ENCODE assay signal across 20 mouse cellular contexts in the genomic region with DNA sequence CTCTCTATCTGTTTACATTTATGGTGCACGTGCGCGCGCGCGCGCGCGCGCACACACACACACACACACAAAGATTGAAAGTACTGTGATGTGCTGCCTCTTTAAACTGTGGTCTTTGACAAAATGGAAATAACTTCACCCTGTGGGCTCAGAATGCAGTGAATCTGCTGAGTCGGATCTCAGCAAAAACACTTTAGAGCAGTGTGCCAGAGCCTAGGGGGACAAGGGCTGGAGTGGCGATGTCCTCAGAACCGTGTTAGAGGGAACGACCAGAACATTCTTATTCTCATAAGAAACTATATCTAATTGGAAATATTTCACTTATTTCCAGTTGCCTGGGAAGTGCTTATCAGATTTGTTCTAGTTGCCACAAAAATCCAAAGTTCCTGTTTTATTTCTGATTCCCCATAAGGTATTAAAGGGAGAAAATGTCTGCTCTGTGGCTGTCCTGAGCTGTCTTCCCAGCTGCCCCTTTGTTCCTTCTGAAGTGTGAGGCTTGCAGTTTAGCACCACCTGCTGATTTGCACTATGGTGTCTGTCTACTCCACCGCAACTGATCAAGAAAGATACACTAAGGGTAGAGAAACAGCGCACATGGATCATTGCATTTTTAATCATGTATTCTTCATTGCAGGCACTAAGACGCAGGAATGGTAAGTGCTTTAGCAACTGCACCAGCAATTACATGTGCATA.
A peak's percentile ranks its signal among the peaks of the same experiment; 100 is the strongest.
DNase-seq lines count a peak whose midpoint lies in the region; ATAC-seq and TF ChIP-seq lines count a peak whose summit lies in the region.
"Had no signal": no experiment of that assay in that cellular context is flagged by ENCODE, and none has a peak within 500 bp of the region (broad histone marks: within the 10 kb centered on the region; RNA-seq: fewer than 3 reads in every experiment).

No protein-coding gene starts in this region.

- H3K36me3 ChIP-seq in ES-E14 (ENCODE audit: control insufficient read depth, insufficient read depth, low read length, poor library complexity, severe bottlenecking): no peaks in the 10 kb centered on the region
- H3K36me3 ChIP-seq in forebrain, embryonic 12.5 days (replicated peaks): 0 out of 2 replicates have a peak, but pooled peaks cover 5% of the 10 kb centered on the region
- H3K36me3 ChIP-seq in hindbrain, embryonic 13.5 days: no peaks in the 10 kb centered on the region; the same call in none of the 2 replicates
- no peaks in the 10 kb centered on the region for H3K36me3 ChIP-seq in midbrain, embryonic 15.5 days (replicated peaks)
- peaks cover 4% of the 10 kb centered on the region; the same call in 1 of the 2 replicates for H3K36me3 ChIP-seq in liver, postnatal 0 days (replicated peaks; ENCODE audit: insufficient read depth, low read length)
- H3K36me3 ChIP-seq: embryonic facial prominence, embryonic 10.5 days; liver, embryonic 12.5 days had no signal

- no peaks in the 10 kb centered on the region for H3K9me3 ChIP-seq in ES-E14 (ENCODE audit: control insufficient read depth, insufficient read depth, low read depth, low read length)
- no peaks in the 10 kb centered on the region for H3K9me3 ChIP-seq in forebrain, embryonic 12.5 days
- H3K9me3 ChIP-seq in hindbrain, embryonic 13.5 days: no peaks in the 10 kb centered on the region
- H3K9me3 ChIP-seq in midbrain, embryonic 15.5 days: no peaks in the 10 kb centered on the region
- H3K9me3 ChIP-seq in liver, postnatal 0 days (ENCODE audit: low read length): no peaks in the 10 kb centered on the region
- H3K9me3 ChIP-seq: embryonic facial prominence, embryonic 10.5 days; G1E; limb, embryonic 10.5 days; liver, embryonic 12.5 days had no signal

- no peaks in the 10 kb centered on the region for H3K27me3 ChIP-seq in forebrain, embryonic 12.5 days
- H3K27me3 ChIP-seq in hindbrain, embryonic 13.5 days: no peaks in the 10 kb centered on the region
- no peaks in the 10 kb centered on the region for H3K27me3 ChIP-seq in midbrain, embryonic 15.5 days (replicated peaks)
- H3K27me3 ChIP-seq in liver, postnatal 0 days (ENCODE audit: insufficient read depth, low read length): no peaks in the 10 kb centered on the region
- H3K27me3 ChIP-seq: liver, embryonic 12.5 days had no signal

- no peak for TF ChIP-seq CTCF in liver, postnatal 0 days (IDR thresholded peaks at IDR 0.05; ENCODE audit: low read depth)

- no peak overlapping the region for H3K4me2 ChIP-seq in forebrain, embryonic 12.5 days
- no peak overlapping the region for H3K4me2 ChIP-seq in hindbrain, embryonic 13.5 days
- H3K4me2 ChIP-seq in midbrain, embryonic 15.5 days: no peak overlapping the region
- no peak overlapping the region for H3K4me2 ChIP-seq in liver, postnatal 0 days (ENCODE audit: low read depth, low read length)
- H3K4me2 ChIP-seq: liver, embryonic 12.5 days had no signal

- H3K4me1 ChIP-seq in ES-E14 (ENCODE audit: control insufficient read depth in 2 of 2, insufficient read depth in 2 of 2, low read length in 2 of 2, poor library complexity in 1 of 2): no peaks in the 10 kb centered on the region
- peaks cover 9% of the 10 kb centered on the region; the same call in 1 of the 2 replicates for H3K4me1 ChIP-seq in forebrain, embryonic 12.5 days
- H3K4me1 ChIP-seq in hindbrain, embryonic 13.5 days (replicated peaks): peaks cover 3% of the 10 kb centered on the region; the same call in 1 of the 2 replicates
- 0 out of 2 replicates have a peak, but pooled peaks cover 7% of the 10 kb centered on the region for H3K4me1 ChIP-seq in midbrain, embryonic 15.5 days
- no peaks in the 10 kb centered on the region for H3K4me1 ChIP-seq in liver, postnatal 0 days (ENCODE audit: insufficient read depth)
- H3K4me1 ChIP-seq: embryonic facial prominence, embryonic 10.5 days; limb, embryonic 10.5 days; liver, embryonic 12.5 days had no signal

- H3K9ac ChIP-seq in ES-E14 (ENCODE audit: insufficient read depth, low read depth, low read length, poor library complexity, severe bottlenecking): no peak overlapping the region; the same call in 1 of the 2 replicates
- no peak overlapping the region for H3K9ac ChIP-seq in forebrain, embryonic 12.5 days
- H3K9ac ChIP-seq in hindbrain, embryonic 13.5 days: no peak overlapping the region
- no peak overlapping the region for H3K9ac ChIP-seq in midbrain, embryonic 15.5 days
- H3K9ac ChIP-seq in liver, postnatal 0 days (replicated peaks): no peak overlapping the region
- H3K9ac ChIP-seq: liver, embryonic 12.5 days had no signal

- 77% methylated on average over 17 of the region's 17 CpGs for WGBS in forebrain, embryonic 12.5 days
- 79% methylated on average over 17 of the region's 17 CpGs for WGBS in hindbrain, embryonic 13.5 days
- 64% methylated on average over 17 of the region's 17 CpGs for WGBS in midbrain, embryonic 15.5 days
- WGBS in liver, postnatal 0 days (ENCODE audit: insufficient replicate concordance): 93% methylated on average over 17 of the region's 17 CpGs

- ATAC-seq in forebrain, embryonic 12.5 days (ENCODE audit: low FRiP score): peak; percentile 71
- peak; percentile 72; the same call in 1 of the 2 replicates for ATAC-seq in hindbrain, embryonic 13.5 days (ENCODE audit: low FRiP score)
- ATAC-seq in midbrain, embryonic 15.5 days (replicated peaks): peak; percentile 85
- ATAC-seq in liver, postnatal 0 days: no peak
- ATAC-seq: liver, embryonic 12.5 days; lung, postnatal 0 days had no signal

- in situ Hi-C loops in ES-E14 (cut with MboI; ENCODE audit: low sequenced_read_pairs in 2 of 2, unreplicated experiment in 2 of 2): no loop called here

- H3K4me3 ChIP-seq in ES-E14 (ENCODE audit: insufficient read depth in 1 of 2, low read depth in 1 of 2, low read length in 2 of 2, poor library complexity in 1 of 2, severe bottlenecking in 1 of 2): peak overlapping the region in 1 of 2 experiments; percentile 38; a peak in 1 of 4 replicates
- no peak overlapping the region for H3K4me3 ChIP-seq in forebrain, embryonic 12.5 days (replicated peaks)
- H3K4me3 ChIP-seq in hindbrain, embryonic 13.5 days: no peak overlapping the region
- no peak overlapping the region for H3K4me3 ChIP-seq in midbrain, embryonic 15.5 days
- no peak overlapping the region for H3K4me3 ChIP-seq in liver, postnatal 0 days (ENCODE audit: low read depth, low read length)
- H3K4me3 ChIP-seq: embryonic facial prominence, embryonic 10.5 days; erythroblast, embryonic 14.5 days; heart, adult 2 months; limb, embryonic 10.5 days; liver, embryonic 12.5 days had no signal

- TF ChIP-seq EP300 in liver, postnatal 0 days (IDR thresholded peaks at IDR 0.05; ENCODE audit: low read depth): no peak

- no peak for DNase-seq in ES-E14 (ENCODE audit: low read depth, low spot score)
- DNase-seq in right cerebral cortex, adult 18-20 months: no peak
- no peak for DNase-seq in urinary bladder, adult 18-20 months (ENCODE audit: low spot score in 2 of 2)
- no peak for DNase-seq in left cerebral cortex, adult 11 months (ENCODE audit: low spot score)
- DNase-seq in liver, postnatal 0 days: no peak
- DNase-seq: adrenal gland, postnatal 14 days; cerebellum, adult 9-11 months; heart, adult 2 months; kidney, adult 9 months; kidney, postnatal 4 days; right cerebral cortex, postnatal 14 days had no signal

- H3K27ac ChIP-seq in ES-E14 (ENCODE audit: insufficient read depth, low read depth, low read length, poor library complexity, severe bottlenecking): no peak overlapping the region
- H3K27ac ChIP-seq in forebrain, embryonic 12.5 days: peak overlapping the region; percentile 50; the same call in 1 of the 2 replicates
- H3K27ac ChIP-seq in hindbrain, embryonic 13.5 days: peak overlapping the region; percentile 20; the same call in 1 of the 2 replicates
- H3K27ac ChIP-seq in midbrain, embryonic 15.5 days: peak overlapping the region; percentile 21; the same call in 1 of the 2 replicates
- no peak overlapping the region for H3K27ac ChIP-seq in liver, postnatal 0 days (ENCODE audit: low read depth)
- H3K27ac ChIP-seq: embryonic facial prominence, embryonic 10.5 days; heart, adult 2 months; limb, embryonic 10.5 days; liver, embryonic 12.5 days had no signal

TF ChIP-seq in ES-E14, 5 proteins besides CTCF, POLR2A, EP300 and RAD21:
- TF ChIP-seq CHD2 (IDR thresholded peaks at IDR 0.05; ENCODE audit: low read depth, low read length): no peak
- 0 out of 2 replicates have a peak, but pooled peaks have one; percentile 14 for TF ChIP-seq MAFK (IDR thresholded peaks at IDR 0.05; ENCODE audit: insufficient read depth, low read depth, low read length)
TF ChIP-seq in ES-E14: peak in this region for 1.

Comparison
In these comparisons a context has a peak if more than half of its experiments do, and no peak if none do; other contexts are left out.
1. H3K27ac ChIP-seq: peak in forebrain, embryonic 12.5 days (single experiment), hindbrain, embryonic 13.5 days (single experiment) and midbrain, embryonic 15.5 days (single experiment); none in ES-E14 (single experiment) and liver, postnatal 0 days (single experiment).